Mouse (Mus musculus) embryo, embryonic 10 days (tissue): ENCODE data around the gene Adgrg1.
A peak's percentile ranks its signal among the peaks of the same experiment; 100 is the strongest.

Source experiments
- DNase-seq: peaks from one replicate; pipeline ENCODE4 v3.0.0-alpha.2; 2015; ENCODE audit warnings: low spot score

The Adgrg1 gene

DNA sequence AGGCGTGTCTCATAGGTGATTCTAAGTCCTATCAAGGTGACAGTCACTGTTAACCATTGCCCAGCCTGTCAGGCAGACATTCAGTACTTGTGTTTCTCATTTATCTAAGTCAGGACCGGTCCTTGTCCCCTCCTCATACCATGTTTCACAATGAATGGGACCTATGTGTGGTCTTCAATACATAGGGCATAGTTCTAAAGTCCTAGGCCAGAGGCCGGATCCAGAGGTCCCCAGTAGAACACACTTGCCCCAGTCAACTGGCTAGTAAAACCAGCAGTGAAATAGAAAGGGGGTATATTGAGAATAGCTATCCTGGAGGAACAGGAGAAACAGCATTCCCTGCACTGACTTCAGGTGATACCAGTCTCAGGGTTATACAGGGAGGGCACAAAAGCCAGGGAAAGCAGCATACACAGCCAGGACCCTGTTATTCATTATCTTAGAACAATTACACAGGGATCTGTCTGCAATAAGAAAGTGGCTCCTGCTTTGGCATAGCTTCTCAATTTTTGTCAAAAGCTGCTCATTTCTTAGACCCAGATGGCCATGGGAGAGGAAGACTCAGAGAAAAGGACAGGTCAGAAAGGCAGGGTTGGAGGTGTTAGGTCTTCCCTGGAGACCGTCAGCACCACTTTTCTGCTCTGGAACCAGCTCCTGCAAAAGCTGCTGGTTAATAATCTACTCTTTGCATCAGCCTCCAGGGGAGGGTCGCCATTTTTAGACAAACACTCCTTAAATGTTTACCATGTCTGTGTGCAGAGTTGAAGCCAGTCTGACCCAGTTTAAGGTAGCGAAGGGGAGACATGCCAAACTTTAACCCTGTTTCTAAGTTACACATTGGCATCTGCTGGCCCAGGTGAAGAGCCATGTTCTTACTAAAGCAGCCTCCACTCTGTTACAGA lies 67.6 kb downstream of the Adgrg1 start:
- no peak for DNase-seq

GRCm38 (mm10) chr8:95044811-95045210 lies 70.3 kb downstream of the Adgrg1 start:
- DNase-seq, result no peak

DNA sequence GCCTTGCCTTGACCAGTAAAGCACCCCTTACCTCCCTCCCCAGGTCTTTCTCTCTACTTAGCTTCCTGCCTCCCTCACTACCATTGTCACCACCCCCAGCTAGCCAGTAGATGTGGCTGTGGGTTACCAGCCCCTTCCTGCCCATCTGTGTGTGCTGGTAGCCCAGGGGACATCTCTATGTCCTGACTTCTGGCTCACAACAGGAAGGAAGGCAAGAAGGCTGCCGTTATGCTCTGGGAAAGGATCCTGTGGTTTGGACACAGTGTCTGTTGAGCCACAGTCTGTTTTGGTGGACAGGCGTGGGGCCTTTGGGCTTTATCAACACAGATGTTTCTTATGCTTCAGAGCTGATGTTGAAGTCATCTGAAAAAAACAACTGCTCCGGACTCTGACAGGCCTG lies 72.4 kb downstream of the Adgrg1 start:
- DNase-seq, result no peak

DNA sequence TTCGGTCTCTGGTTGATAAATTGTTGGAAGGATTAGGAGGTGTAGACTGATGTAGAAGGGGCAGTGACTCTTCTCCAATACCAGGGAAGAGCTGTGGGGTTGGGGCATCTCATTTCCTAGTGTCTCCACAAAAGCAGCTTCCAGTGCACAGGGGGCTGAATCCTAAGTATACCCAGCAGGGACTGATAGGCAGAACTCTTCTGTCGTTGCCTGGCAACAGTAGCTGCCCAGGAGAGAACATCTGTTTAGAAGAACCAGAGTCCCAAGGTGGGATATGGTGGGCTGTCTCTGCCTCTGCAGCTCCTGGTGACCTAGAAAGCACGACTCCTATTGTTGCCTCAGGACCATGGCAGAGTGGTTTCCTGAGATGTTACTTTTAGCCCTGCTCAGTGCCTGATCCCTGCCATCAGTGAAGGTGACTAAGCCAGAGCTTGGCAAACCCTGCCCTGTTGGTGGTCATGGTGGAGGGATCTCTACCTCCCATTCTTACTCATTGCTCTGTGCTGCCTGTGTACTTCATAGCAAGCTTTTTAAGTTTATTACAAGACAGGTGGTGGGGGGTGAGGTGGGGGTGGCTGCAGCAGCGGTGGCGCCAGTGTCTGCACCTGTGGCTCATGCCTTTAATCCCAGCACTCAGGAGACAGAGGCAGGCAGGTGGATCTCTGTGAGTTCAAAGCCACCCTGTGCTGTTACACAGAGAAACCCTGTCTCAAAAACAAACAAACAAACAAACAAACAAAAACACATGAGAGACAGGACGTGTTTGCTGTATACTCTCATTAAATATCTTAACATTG lies 73.5 kb downstream of the Adgrg1 start:
- DNase-seq, result no peak

DNA sequence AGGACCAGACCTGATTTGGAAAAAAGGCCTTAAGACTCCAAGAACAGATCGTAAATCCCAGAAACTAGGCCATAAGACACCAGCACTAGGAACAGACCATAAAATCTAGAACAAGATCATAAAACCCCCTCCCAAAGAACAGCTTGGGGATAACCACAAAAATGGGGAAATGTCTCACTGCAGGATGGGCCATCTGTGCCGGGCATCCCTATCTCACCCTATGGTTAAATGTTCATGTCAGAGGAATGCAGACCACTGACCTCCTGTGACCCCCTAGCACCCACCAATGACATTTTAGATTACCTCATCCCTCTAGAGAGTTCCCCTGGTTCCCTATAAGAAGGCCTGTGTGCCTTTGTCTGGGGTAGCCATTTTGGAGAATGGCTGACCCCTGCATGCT lies 75.1 kb downstream of the Adgrg1 start:
- DNase-seq, result no peak

GRCm38 (mm10) chr8:95054438-95054837 lies 79.9 kb downstream of the Adgrg1 start:
- no peak for DNase-seq

- DNase-seq, result peak; percentile 68
Measured at GRCm38 (mm10) chr8:95054927-95055510, 80.5 kb downstream of the Adgrg1 start, which contains the start of gene Drc7. TSS of gene Drc7 (plus strand) at chr8:95055103.

GRCm38 (mm10) chr8:95056414-95056813 lies 81.9 kb downstream of the Adgrg1 start:
- no peak for DNase-seq

DNA sequence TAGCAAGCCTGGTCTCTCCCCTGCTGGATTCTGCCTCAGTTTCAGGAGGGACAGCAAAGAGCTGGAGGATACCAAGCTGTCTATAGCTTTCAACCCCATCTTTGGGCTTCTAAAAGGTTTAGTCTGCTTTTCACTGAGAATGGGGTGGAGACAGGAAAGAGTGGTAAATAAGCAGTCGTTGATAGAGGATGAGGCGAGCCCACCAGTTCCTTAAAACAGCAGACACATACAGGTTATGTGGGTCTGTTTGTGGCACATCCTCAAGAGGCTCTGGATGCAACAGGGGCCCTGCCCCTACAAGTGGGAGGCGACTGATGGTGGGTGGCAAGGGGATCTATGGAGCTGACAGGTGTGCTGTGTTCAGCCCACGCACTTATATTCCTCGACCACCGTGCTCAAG lies 84.1 kb downstream of the Adgrg1 start:
- DNase-seq, result no peak

DNA sequence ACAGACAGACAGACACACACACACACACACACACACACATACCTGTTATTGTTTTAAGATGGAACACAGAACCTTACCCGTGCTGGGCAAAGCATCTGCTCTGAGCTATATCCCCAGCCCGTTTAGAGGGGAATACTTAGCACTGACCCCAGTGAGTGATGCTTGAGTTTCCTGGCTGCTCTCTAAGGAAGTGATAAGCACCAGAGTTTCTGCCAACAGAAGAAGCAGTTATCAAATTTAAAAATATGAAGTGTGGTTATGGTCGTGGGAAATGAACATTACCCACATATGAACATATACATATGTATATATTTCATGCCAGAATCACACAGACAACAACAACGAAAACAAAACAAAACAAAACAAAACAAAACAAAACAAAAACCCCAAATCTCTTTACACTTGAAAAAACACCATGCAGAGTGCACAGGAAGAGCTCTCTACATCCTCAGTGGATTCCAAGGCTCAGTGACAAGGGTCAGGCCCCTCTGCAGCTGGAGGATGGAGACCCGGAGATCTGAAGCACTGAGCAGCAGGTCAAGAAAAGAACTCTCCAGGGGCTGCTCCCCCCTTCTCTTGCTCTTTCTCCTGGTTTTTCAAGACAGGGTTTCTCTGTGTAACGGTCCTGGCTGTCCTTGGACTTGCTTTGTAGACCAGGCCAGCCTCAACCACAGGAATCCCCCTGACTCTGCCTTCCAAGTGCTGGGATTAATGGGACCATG lies 85.4 kb downstream of the Adgrg1 start:
- no peak for DNase-seq
